Mouse (Mus musculus) left cerebral cortex, postnatal 4 days (tissue): ENCODE measurements around the gene Trim34b. TPM values are rescaled to one million over a fixed set of nuclear protein-coding genes. Genes with fewer than 3 reads are reported as not detected.
"Not testable (repeated sequence)": the region's sequence is repeated elsewhere in the genome, so short reads cannot be mapped to it uniquely, and the experiment has no call there.

Experiments used
- DNase-seq: peaks from one replicate; pipeline ENCODE4 v3.0.0-alpha.2; 2022
- intact Hi-C: fragments of 180-260 bp; cut with DNase I; formaldehyde crosslinking; loops from one replicate; pipeline ENCODE4 v1.15.1; 2025
- total RNA-seq, 2 experiments: library from RNA; stranded (reverse); gene quantifications; 2 replicates each; pipeline ENCODE4 v1.2.3; 2021

The Trim34b gene
- total RNA-seq = not detected

DNA sequence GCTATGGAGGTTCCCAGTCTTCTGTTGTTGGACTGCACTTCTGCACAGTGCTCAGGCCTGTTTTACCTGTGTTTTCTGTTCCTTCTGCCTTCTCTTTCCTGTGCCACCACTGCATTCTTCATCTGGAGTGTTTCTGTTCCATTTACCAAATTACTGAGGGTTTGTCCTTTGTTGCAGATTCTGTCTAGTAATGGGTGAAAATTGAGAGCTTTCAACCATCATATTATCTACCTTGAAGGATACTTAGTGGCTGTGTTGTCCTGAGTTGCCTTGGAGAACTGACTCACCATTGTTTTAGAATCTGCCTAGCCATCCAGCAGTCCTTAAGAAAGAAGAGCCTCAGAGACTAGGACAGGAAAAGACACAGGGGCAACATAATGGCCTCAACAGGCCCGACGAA is at the start of gene Trim34b:
Gene Trim34b (plus strand): TSS at position 301 of the 400 bp plus-strand sequence.
- DNase-seq, intact Hi-C loops: not testable (repeated sequence)

GRCm38 (mm10) chr7:104287576-104288443 is 41.5 kb upstream of the Trim34b start, which contains the start of gene Trim5:
Trim5 (minus strand) TSS chr7:104288094.
- DNase-seq, intact Hi-C loops: not testable (repeated sequence)

GRCm38 (mm10) chr7:104290641-104291040 is 38.6 kb upstream of the Trim34b start:
- intact Hi-C loops = no loop called here
- DNase-seq = no peak

GRCm38 (mm10) chr7:104291638-104292400 is 37.5 kb upstream of the Trim34b start:
- DNase-seq = no peak
- intact Hi-C loops = no loop called here

DNA sequence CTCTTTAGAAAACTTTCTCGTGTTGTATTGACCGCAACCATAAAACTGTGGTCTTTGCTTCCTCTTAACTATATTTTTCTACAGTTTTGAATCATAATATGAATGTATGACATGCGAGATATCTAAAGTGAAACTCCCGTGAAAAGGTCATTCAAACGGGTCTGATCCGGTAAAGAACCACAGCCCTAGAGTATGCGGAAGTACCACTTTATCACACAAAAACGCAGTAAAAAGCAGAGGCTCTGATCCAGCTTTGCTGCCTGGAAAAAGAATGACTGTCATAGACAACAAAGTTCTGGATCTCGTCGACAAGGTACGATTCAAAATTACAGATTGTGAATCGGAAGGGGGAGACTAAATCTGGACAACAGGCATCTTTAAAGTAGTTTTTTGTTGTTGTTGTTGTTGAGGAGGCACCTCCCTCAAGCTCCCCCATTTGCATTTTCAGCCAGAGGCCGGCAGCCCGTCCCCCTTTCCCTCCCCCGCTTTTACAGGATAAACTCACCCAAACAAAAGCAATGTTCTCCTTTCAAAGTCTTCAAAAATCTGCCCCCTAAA is 14.4 kb upstream of the Trim34b start:
- intact Hi-C loops = no loop called here
- DNase-seq = no peak

- DNase-seq, intact Hi-C loops: not testable (repeated sequence)
Observed at GRCm38 (mm10) chr7:104315369-104316080, 13.7 kb upstream of the Trim34b start, which contains the start of gene Trim12a. Trim12a (minus strand) TSS chr7:104315466.

GRCm38 (mm10) chr7:104322028-104322427 is 7.2 kb upstream of the Trim34b start:
- intact Hi-C loops = no loop called here
- DNase-seq = no peak

GRCm38 (mm10) chr7:104335547-104335946 is 6.3 kb downstream of the Trim34b start:
- intact Hi-C loops, DNase-seq: not testable (repeated sequence)

DNA sequence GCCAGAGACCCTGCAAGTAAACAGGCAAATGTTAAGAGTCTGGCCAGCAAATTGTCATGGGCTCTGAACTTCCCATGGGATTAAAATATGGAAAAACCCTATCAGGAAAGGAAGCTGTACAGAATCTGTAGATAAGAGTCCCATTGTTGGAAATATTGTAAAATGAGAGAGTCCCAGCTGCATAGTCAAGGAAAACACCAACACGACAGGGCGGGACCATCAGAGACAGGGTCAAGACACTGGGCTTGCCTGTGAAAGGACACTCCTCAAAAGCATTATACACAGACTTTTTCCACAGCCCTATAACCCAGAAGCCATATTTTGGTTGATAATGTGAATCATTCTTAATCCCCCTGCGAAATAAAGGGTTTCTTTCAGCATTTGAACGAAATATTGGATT is 11.5 kb downstream of the Trim34b start:
- DNase-seq = not testable (repeated sequence)

GRCm38 (mm10) chr7:104348043-104348442 is 18.8 kb downstream of the Trim34b start:
- DNase-seq, intact Hi-C loops: not testable (repeated sequence)

More for the DNA sequence above, 11.5 kb downstream of the Trim34b start:
- intact Hi-C loops = not testable (repeated sequence)

DNA sequence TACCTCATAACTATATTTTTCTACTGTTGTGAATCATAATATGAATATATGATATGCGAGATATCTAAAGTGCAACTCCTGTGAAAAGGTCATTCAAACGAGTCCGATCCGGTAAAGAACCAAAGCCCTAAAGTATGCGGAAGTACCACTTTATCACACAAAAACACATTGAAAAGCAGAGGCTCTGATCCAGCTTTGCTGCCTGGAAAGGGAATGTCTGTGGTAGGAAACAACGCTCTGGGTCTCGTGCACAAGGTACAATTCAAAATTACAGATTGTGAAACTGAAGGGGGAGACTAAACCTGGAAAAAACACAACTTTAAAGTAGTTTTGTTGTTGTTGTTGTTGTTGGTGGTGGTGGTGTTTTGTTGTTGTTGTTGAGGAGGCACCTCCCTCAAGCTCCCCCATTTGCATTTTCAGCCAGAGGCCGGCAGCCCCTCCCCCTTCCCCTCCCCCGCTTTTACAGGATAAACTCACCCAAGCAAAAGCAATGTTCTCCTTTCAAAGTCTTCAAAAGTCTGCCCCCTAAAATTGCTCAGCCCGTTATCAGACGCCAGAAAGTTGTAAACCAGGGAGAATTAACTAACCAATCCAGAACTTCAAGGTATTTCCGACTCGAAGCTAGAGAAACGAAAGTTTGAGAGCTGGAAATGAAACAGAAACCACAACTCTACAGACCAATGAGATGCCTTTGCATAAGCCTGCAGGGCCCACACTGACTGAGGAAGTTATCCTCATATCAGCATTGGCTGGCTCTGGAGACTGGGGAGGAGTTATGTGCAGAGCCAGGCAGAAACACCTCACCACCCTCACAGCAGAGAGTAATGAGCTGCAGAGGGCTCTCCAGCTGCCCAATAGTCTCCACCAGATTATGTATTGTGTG is 23.7 kb downstream of the Trim34b start, which contains the start of gene Trim12c:
Gene Trim12c (minus strand): TSS at position 646 of the 883 bp plus-strand sequence.
- DNase-seq = peak; percentile 9
- intact Hi-C loops = no loop called here

DNA sequence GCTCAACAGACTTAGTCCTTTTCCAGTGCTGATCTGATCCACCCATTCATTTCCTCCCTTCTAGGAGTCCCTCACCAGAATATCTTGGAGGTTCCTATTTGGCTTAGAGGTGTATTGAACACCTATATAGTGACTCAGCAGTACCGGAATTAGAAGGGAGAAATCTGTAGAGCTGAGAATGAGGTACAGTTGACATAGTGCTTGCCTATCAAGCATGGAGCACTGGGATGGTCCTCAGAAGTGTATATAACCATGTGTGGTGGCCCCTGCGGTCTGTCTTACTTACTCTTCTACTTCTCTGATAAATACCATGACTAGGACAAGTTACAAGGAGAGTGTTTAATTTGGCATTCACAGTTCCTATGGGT is 24.3 kb downstream of the Trim34b start:
- no peak for DNase-seq
- intact Hi-C loops = no loop called here

DNA sequence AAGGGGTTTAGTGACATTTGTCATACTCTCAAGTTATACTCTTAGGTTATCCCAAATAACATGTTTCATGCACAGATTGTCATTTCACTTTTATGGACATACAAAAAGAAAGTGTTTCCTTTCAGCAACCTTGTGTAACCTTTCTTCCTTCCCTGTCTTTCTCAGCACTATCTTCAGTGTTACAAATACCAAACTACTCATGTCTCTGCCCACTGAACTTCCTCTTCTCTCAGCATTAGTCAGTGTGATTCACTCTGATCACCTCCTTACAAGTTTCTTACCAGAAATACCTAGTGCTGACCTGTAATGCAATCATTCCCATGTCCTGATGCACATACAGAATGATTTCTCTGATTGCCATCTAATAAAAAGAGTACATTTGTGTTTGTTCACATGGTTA is 37.1 kb downstream of the Trim34b start:
- intact Hi-C loops = no loop called here
- DNase-seq = no peak

DNA sequence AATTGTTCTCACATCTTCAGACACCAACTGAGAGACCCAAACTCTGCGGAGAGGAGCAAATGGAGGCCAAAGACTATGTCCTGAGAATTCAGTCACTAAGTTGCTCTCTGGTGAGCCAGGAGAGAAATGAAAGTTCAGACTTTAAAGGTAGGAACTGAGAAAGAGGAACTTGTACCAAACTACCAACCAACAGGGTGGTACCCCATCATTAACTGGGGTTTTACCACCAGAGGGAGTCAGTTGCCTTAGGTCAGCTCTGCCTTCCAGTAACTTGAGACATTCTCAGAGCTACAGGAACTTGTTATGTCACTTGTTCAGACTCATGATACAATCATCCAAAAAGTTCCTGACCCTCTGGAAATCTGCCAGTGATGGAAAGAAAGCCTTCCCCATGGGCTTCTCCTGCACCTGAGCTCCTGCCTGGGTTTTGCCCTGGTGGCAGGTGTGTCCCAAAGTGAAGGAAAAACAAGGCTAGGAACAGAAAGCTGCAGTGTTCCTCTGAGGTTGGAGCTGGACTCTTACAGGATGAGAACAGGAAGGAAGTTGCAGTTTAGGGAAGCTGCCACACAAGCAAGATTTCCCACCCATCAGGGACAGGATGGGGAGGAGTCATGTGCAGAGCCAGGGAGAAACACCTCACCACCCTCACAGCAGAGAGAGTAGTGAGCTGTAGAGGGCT is 40.6 kb downstream of the Trim34b start, which contains the start of gene Trim30b:
Gene Trim30b (minus strand): TSS at position 149 of the 679 bp plus-strand sequence.
- intact Hi-C loops = no loop called here

More for the DNA sequence above, 40.6 kb downstream of the Trim34b start, which contains the start of gene Trim30b:
- no peak for DNase-seq

Other genes starting within 250 kb of the Trim34b start
- not detected for gene Olfr645, start 244.0 kb upstream of the Trim34b start, total RNA-seq
- gene Olfr646, start 224.6 kb upstream of the Trim34b start, total RNA-seq = not detected
- gene Ubqln5, start 199.6 kb upstream of the Trim34b start, total RNA-seq = not detected
- not detected for gene Olfr643, start 192.1 kb upstream of the Trim34b start, total RNA-seq
- gene Ubqln3, start 186.2 kb upstream of the Trim34b start, total RNA-seq = not detected
- not detected for gene Ubqlnl, start 178.9 kb upstream of the Trim34b start, total RNA-seq
- gene Olfm5, start 164.6 kb upstream of the Trim34b start, total RNA-seq = not detected
- gene Olfr648, start 146.1 kb upstream of the Trim34b start, total RNA-seq = under 1 TPM; 0.38 to 0.46 TPM
- not detected for gene Olfr649, start 133.5 kb upstream of the Trim34b start, total RNA-seq
- under 1 TPM; 0.24 to 0.28 TPM for gene Trim6, start 110.7 kb upstream of the Trim34b start, total RNA-seq
- gene Trim34a, start 85.0 kb upstream of the Trim34b start, total RNA-seq = 1 to 10 TPM in 1 of 2 experiments, under 1 TPM in 1; 0.78 to 1.0 TPM
- gene Trim5, start 41.4 kb upstream of the Trim34b start, total RNA-seq = under 1 TPM; 0.20 to 0.46 TPM
- gene Trim12a, start 14.0 kb upstream of the Trim34b start, total RNA-seq = 1 to 10 TPM; 1.4 to 2.3 TPM
- 1 to 10 TPM; 1.6 to 2.0 TPM for gene Trim12c, start 23.9 kb downstream of the Trim34b start, total RNA-seq
- gene Trim30b, start 40.4 kb downstream of the Trim34b start, total RNA-seq = not detected
- not detected for gene Trim30c, start 71.4 kb downstream of the Trim34b start, total RNA-seq
- under 1 TPM; 0.52 to 0.56 TPM for gene Trim30a, start 135.7 kb downstream of the Trim34b start, total RNA-seq
- gene Trim30d, start 178.4 kb downstream of the Trim34b start, total RNA-seq = under 1 TPM in 1 of 2 experiments, not detected in 1; 0.30 TPM
- gene Olfr651, start 220.7 kb downstream of the Trim34b start, total RNA-seq = not detected
- not detected for gene Olfr652, start 231.4 kb downstream of the Trim34b start, total RNA-seq
- not detected for gene Olfr653, start 247.8 kb downstream of the Trim34b start, total RNA-seq